Mouse (Mus musculus): ENCODE data around the gene Gm6904. TPM values are rescaled to one million over a fixed set of nuclear protein-coding genes. Genes with fewer than 3 reads are reported as not detected.

Gm6904 gene
- total RNA-seq, 2 experiments from 2014 or later, result not detected

GRCm38 (mm10) chr14:59205976-59206583 lies 53.9 kb downstream of the Gm6904 start:
- DNase-seq (ENCODE audit: low spot score in 2 of 2), result no peak
- no peak for TF ChIP-seq CTCF (conservative IDR thresholded peaks at IDR 0.05)
- Histone ChIP-seq H3K4me3 (no peak overlapping the region), H3K27ac (peak overlapping the region; percentile 96)

- peak overlapping the region; percentile 96 for H3K27ac ChIP-seq
- TF ChIP-seq CTCF (conservative IDR thresholded peaks at IDR 0.05), result no peak
- no peak overlapping the region for H3K4me3 ChIP-seq
- DNase-seq (ENCODE audit: low spot score in 2 of 2), result no peak
Measured at GRCm38 (mm10) chr14:59205461-59205860, 54.6 kb downstream of the Gm6904 start.

GRCm38 (mm10) chr14:59201604-59202215 lies 58.3 kb downstream of the Gm6904 start:
- DNase-seq (ENCODE audit: low spot score in 2 of 2), result no peak
- TF ChIP-seq CTCF (conservative IDR thresholded peaks at IDR 0.05), result no peak
- Histone ChIP-seq H3K4me3 (peak overlapping the region; percentile 98), H3K27ac (peak overlapping the region; percentile 96)

GRCm38 (mm10) chr14:59200711-59201603 lies 59.1 kb downstream of the Gm6904 start, which contains the start of gene Rcbtb1:
Gene Rcbtb1, plus strand, starts transcription at chr14:59201209.
- DNase-seq (ENCODE audit: low spot score in 2 of 2), result peak; percentile 89 to 90
- Histone ChIP-seq H3K27ac (peak within 1 kb of the TSS; percentile 96), H3K4me3 (peak within 1 kb of the TSS; percentile 98)
- TF ChIP-seq CTCF (conservative IDR thresholded peaks at IDR 0.05), result peak; percentile 72

Other genes starting within 250 kb of the Gm6904 start
- not detected for gene 1700129C05Rik, start 117.3 kb downstream of the Gm6904 start, total RNA-seq (2021)
- gene Gm5142, start 81.5 kb downstream of the Gm6904 start, total RNA-seq (2021), result not detected
- gene Rcbtb1, start 59.0 kb downstream of the Gm6904 start, total RNA-seq (2021), result 10 to 100 TPM; 34.3 to 34.9 TPM
- not detected for gene Phf11a, start 37.3 kb upstream of the Gm6904 start, total RNA-seq (2021)
- not detected for gene Phf11b, start 81.1 kb upstream of the Gm6904 start, total RNA-seq (2021)
- 1 to 10 TPM in 1 of 2 experiments, under 1 TPM in 1; 0.84 to 1.1 TPM for gene Phf11d, start 105.3 kb upstream of the Gm6904 start, total RNA-seq (2021)
- gene Phf11c, start 135.2 kb upstream of the Gm6904 start, total RNA-seq (2021), result under 1 TPM; 0.47 to 0.72 TPM
- gene Setdb2, start 180.7 kb upstream of the Gm6904 start, total RNA-seq (2021), result 1 to 10 TPM; 4.9 to 5.3 TPM
- gene Cab39l, start 180.8 kb upstream of the Gm6904 start, total RNA-seq (2021), result 10 to 100 TPM; 21.0 to 21.7 TPM

Data from layer of hippocampus, adult 2 months (tissue).